Comparison of ENCODE assay signal across 18 mouse cellular contexts in the genomic region with DNA sequence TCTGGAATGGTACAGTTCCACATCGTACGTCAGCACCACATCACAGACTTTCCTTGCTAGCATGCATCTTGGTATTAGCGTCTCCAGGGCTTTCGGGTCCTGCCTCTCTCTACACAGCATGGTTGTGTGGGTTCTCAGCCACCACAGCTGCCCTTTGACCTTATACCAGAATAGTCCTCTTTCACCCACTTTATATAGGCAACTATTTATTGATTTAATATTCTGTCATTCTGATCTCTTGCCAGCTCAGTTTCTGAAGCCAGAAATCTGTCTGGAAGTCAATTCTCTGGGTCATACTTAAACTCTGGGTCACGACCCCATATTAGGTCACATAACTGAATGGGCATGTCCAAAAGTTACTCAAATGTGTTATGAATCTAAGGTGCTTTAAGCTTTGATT.
"Had no signal": no experiment of that assay in that cellular context is flagged by ENCODE, and none has a peak within 500 bp of the region (broad histone marks: within the 10 kb centered on the region; RNA-seq: fewer than 3 reads in every experiment).

No protein-coding gene starts in this region.

- H3K4me3 ChIP-seq: megakaryocyte, embryonic 14.5 days; midbrain, embryonic 13.5 days; midbrain, embryonic 15.5 days; neural tube, embryonic 12.5 days had no signal

- H3K4me2 ChIP-seq: midbrain, embryonic 11.5 days; midbrain, embryonic 13.5 days; midbrain, embryonic 15.5 days; neural tube, embryonic 12.5 days had no signal

- ATAC-seq: midbrain, embryonic 13.5 days; midbrain, embryonic 15.5 days had no signal

- H3K27ac ChIP-seq: liver, embryonic 14.5 days; macrophage; midbrain, embryonic 13.5 days; midbrain, embryonic 15.5 days; neural tube, embryonic 12.5 days had no signal

- H3K36me3 ChIP-seq: midbrain, embryonic 13.5 days; midbrain, embryonic 15.5 days; neural tube, embryonic 12.5 days had no signal

- H3K9ac ChIP-seq: liver, embryonic 14.5 days; midbrain, embryonic 13.5 days; midbrain, embryonic 15.5 days; neural tube, embryonic 12.5 days had no signal

- H3K27me3 ChIP-seq: megakaryocyte, embryonic 14.5 days had no signal

- DNase-seq: lung, adult 2 months; lung, postnatal 10 days; lung, postnatal 36 days; retina, postnatal 1 day; right cerebral cortex, adult 18-20 months; right cerebral cortex, postnatal 25 days; right cerebral cortex, postnatal 4 days; spleen, adult 18-20 months; thymus, adult 2 months; thymus, postnatal 25 days; thymus, postnatal 4 days had no signal

- H3K9me3 ChIP-seq: midbrain, embryonic 13.5 days; midbrain, embryonic 15.5 days; neural tube, embryonic 12.5 days had no signal

- H3K4me1 ChIP-seq: megakaryocyte, embryonic 14.5 days; midbrain, embryonic 15.5 days had no signal
